Mouse (Mus musculus): Measurements from ENCODE around the gene Vasp.

The Vasp gene

GRCm38 (mm10) chr7:19208201-19208910 is 63.3 kb downstream of the Vasp start:
- DNase-seq = no peak
